Mouse (Mus musculus) embryonic facial prominence, embryonic 13.5 days (tissue): ENCODE measurements around the gene Ift52. TPM values are rescaled to one million over a fixed set of nuclear protein-coding genes. Genes with fewer than 3 reads are reported as not detected.

Source experiments
- ATAC-seq: fragments of 200-750 bp; cut with Nextera tagmentation; 2 replicates; pipeline ENCODE4 v1.8.0; 2017; ENCODE audit warnings: low read depth; ENCODE audit not compliant: insufficient number of reproducible peaks, insufficient read depth, low FRiP score, low TSS enrichment
- H3K27ac ChIP-seq: fragments of 300-500 bp; sonication (generic); 2 replicates; pipeline ENCODE4 v1.5.1; 2015; ENCODE audit warnings: moderate library complexity, mild to moderate bottlenecking, inconsistent platforms
- H3K27me3 ChIP-seq: fragments of 300-500 bp; sonication (generic); 2 replicates; pipeline ENCODE4 v1.6.1; 2015; ENCODE audit warnings: mild to moderate bottlenecking, inconsistent platforms
- H3K36me3 ChIP-seq: fragments of 300-500 bp; sonication (generic); 2 replicates; pipeline ENCODE4 v1.6.1; 2015; ENCODE audit warnings: mild to moderate bottlenecking, inconsistent platforms
- H3K4me1 ChIP-seq: fragments of 300-500 bp; sonication (generic); 2 replicates; pipeline ENCODE4 v1.6.1; 2015; ENCODE audit warnings: inconsistent platforms
- H3K4me2 ChIP-seq: fragments of 300-500 bp; sonication (generic); 2 replicates; pipeline ENCODE4 v1.6.1; 2015; ENCODE audit warnings: moderate library complexity, mild to moderate bottlenecking, inconsistent platforms
- H3K4me3 ChIP-seq: fragments of 300-500 bp; sonication (generic); 2 replicates; pipeline ENCODE4 v1.5.1; 2015; ENCODE audit warnings: mild to moderate bottlenecking, inconsistent platforms
- H3K9ac ChIP-seq: fragments of 300-500 bp; sonication (generic); 2 replicates; pipeline ENCODE4 v1.6.1; 2015; ENCODE audit warnings: mild to moderate bottlenecking, inconsistent platforms
- H3K9me3 ChIP-seq: fragments of 300-500 bp; sonication (generic); 2 replicates; pipeline ENCODE4 v1.6.1; 2016; ENCODE audit warnings: inconsistent platforms
- WGBS: fragments of 180-500 bp; shearing (Covaris S2); methylation state at CpG from one replicate; pipeline ENCODE4 v1.1.7; 2015; ENCODE audit warnings: mixed read lengths; 5-methylcytosine and 5-hydroxymethylcytosine counted together
- polyA plus RNA-seq: library from polyadenylated mRNA; unstranded; fragments of >200 nt; fragmentation: Nextera tagmentation; extraction: Ambion mirVana; gene quantifications from 2 replicates; pipeline ENCODE4 v1.2.1, GENCODE M21; 2015

Ift52 gene
- polyA plus RNA-seq, 1 experiment from 2014 or later: 57.0 TPM

GRCm38 (mm10) chr2:162987218-162987617 is 29.9 kb upstream of the Ift52 start, which contains the start of gene Sgk2:
Gene Sgk2 (plus strand): TSS chr2:162987330.
- Histone ChIP-seq H3K4me1 (no peaks in the 10 kb centered on the region), H3K27me3 (peaks cover 7% of the 10 kb centered on the region; the same call in 1 of the 2 replicates), H3K4me2 (no peak within 1 kb of the TSS), H3K9me3 (no peaks in the 10 kb centered on the region), H3K4me3 (no peak within 1 kb of the TSS), H3K9ac (no peak within 1 kb of the TSS), H3K27ac (no peak within 1 kb of the TSS), H3K36me3 (no peaks in the 10 kb centered on the region)
- no peak for ATAC-seq
- 58% methylated on average over 8 of the region's 8 CpGs for WGBS

GRCm38 (mm10) chr2:162988235-162988634 is 28.9 kb upstream of the Ift52 start:
- no peak overlapping the region for H3K4me2 ChIP-seq
- H3K27me3 ChIP-seq: peaks cover 7% of the 10 kb centered on the region; the same call in 1 of the 2 replicates
- H3K4me1 ChIP-seq: no peaks in the 10 kb centered on the region
- H3K9me3 ChIP-seq: no peaks in the 10 kb centered on the region
- no peak for ATAC-seq
- WGBS: 88% methylated on average over 4 of the region's 4 CpGs
- H3K36me3 ChIP-seq: no peaks in the 10 kb centered on the region
- H3K27ac ChIP-seq: no peak overlapping the region
- H3K9ac ChIP-seq: no peak overlapping the region
- no peak overlapping the region for H3K4me3 ChIP-seq

GRCm38 (mm10) chr2:162991394-162992083 is 25.6 kb upstream of the Ift52 start:
- no peak overlapping the region for H3K4me3 ChIP-seq
- no peaks in the 10 kb centered on the region for H3K9me3 ChIP-seq
- WGBS: 30% methylated on average over 6 of the region's 6 CpGs
- H3K27me3 ChIP-seq: peaks cover 6% of the 10 kb centered on the region; the same call in 1 of the 2 replicates
- H3K9ac ChIP-seq: no peak overlapping the region
- H3K4me1 ChIP-seq: no peaks in the 10 kb centered on the region
- H3K4me2 ChIP-seq: no peak overlapping the region
- ATAC-seq: peak; percentile 26; the same call in 1 of the 2 replicates
- no peak overlapping the region for H3K27ac ChIP-seq
- no peaks in the 10 kb centered on the region for H3K36me3 ChIP-seq

- H3K4me3 ChIP-seq: no peak overlapping the region
- H3K36me3 ChIP-seq: no peaks in the 10 kb centered on the region
- no peak overlapping the region for H3K9ac ChIP-seq
- H3K27me3 ChIP-seq: 0 out of 2 replicates have a peak, but pooled peaks cover 1% of the 10 kb centered on the region
- H3K4me2 ChIP-seq: no peak overlapping the region
- H3K9me3 ChIP-seq: no peaks in the 10 kb centered on the region
- H3K4me1 ChIP-seq: no peaks in the 10 kb centered on the region
- ATAC-seq: no peak
- H3K27ac ChIP-seq: no peak overlapping the region
These were observed 25.1 kb upstream of the Ift52 start for GRCm38 (mm10) chr2:162992084-162992437.

GRCm38 (mm10) chr2:162993881-162994616 is 23.1 kb upstream of the Ift52 start:
- no peak overlapping the region for H3K27ac ChIP-seq
- ATAC-seq: no peak
- WGBS: 81% methylated on average over 9 of the region's 9 CpGs

GRCm38 (mm10) chr2:162998528-162999230 is 18.5 kb upstream of the Ift52 start:
- Histone ChIP-seq H3K27me3 (no peaks in the 10 kb centered on the region), H3K9ac (no peak overlapping the region), H3K36me3 (no peaks in the 10 kb centered on the region), H3K27ac (no peak overlapping the region), H3K4me1 (peaks cover 3% of the 10 kb centered on the region; the same call in 1 of the 2 replicates), H3K4me3 (peak overlapping the region; percentile 23), H3K4me2 (peak overlapping the region; percentile 52), H3K9me3 (no peaks in the 10 kb centered on the region)
- ATAC-seq: 0 out of 2 replicates have a peak, but pooled peaks have one; percentile 45
- WGBS: 36% methylated on average over 18 of the region's 18 CpGs

More at GRCm38 (mm10) chr2:162993881-162994616, 23.1 kb upstream of the Ift52 start:
- no peaks in the 10 kb centered on the region for H3K9me3 ChIP-seq
- peaks cover 3% of the 10 kb centered on the region; the same call in 1 of the 2 replicates for H3K4me1 ChIP-seq
- H3K4me2 ChIP-seq: no peak overlapping the region
- no peak overlapping the region for H3K9ac ChIP-seq
- H3K27me3 ChIP-seq: no peaks in the 10 kb centered on the region
- H3K4me3 ChIP-seq: no peak overlapping the region
- H3K36me3 ChIP-seq: no peaks in the 10 kb centered on the region

GRCm38 (mm10) chr2:162999744-163000143 is 17.4 kb upstream of the Ift52 start:
- no peaks in the 10 kb centered on the region for H3K36me3 ChIP-seq

GRCm38 (mm10) chr2:163001071-163001470 is 16.1 kb upstream of the Ift52 start:
- no peak for ATAC-seq
- Histone ChIP-seq H3K4me1 (peaks cover 3% of the 10 kb centered on the region; the same call in 1 of the 2 replicates), H3K9me3 (no peaks in the 10 kb centered on the region), H3K27ac (no peak overlapping the region), H3K27me3 (no peaks in the 10 kb centered on the region), H3K36me3 (no peaks in the 10 kb centered on the region), H3K4me2 (no peak overlapping the region), H3K9ac (no peak overlapping the region), H3K4me3 (no peak overlapping the region)
- 96% methylated on average over 1 of the region's 1 CpGs for WGBS

More at GRCm38 (mm10) chr2:162999744-163000143, 17.4 kb upstream of the Ift52 start:
- no peaks in the 10 kb centered on the region for H3K9me3 ChIP-seq
- no peak overlapping the region for H3K27ac ChIP-seq
- no peak for ATAC-seq
- WGBS: 38% methylated on average over 3 of the region's 3 CpGs
- peaks cover 3% of the 10 kb centered on the region; the same call in 1 of the 2 replicates for H3K4me1 ChIP-seq
- no peak overlapping the region for H3K4me3 ChIP-seq
- H3K9ac ChIP-seq: no peak overlapping the region
- H3K4me2 ChIP-seq: no peak overlapping the region
- no peaks in the 10 kb centered on the region for H3K27me3 ChIP-seq

- WGBS: 73% methylated on average over 4 of the region's 4 CpGs
- H3K4me3 ChIP-seq: no peak overlapping the region
- no peaks in the 10 kb centered on the region for H3K9me3 ChIP-seq
- no peak for ATAC-seq
- no peak overlapping the region for H3K27ac ChIP-seq
- H3K4me2 ChIP-seq: no peak overlapping the region
- H3K4me1 ChIP-seq: no peaks in the 10 kb centered on the region
- H3K9ac ChIP-seq: no peak overlapping the region
- H3K27me3 ChIP-seq: no peaks in the 10 kb centered on the region
- no peaks in the 10 kb centered on the region for H3K36me3 ChIP-seq
These were observed 9.9 kb upstream of the Ift52 start for GRCm38 (mm10) chr2:163007299-163007698.

GRCm38 (mm10) chr2:163031289-163031688 is 14.1 kb downstream of the Ift52 start:
- Histone ChIP-seq H3K4me3 (no peak overlapping the region), H3K36me3 (peaks cover 89% of the 10 kb centered on the region), H3K27me3 (no peaks in the 10 kb centered on the region), H3K4me1 (no peaks in the 10 kb centered on the region), H3K9me3 (no peaks in the 10 kb centered on the region), H3K4me2 (no peak overlapping the region), H3K9ac (no peak overlapping the region), H3K27ac (no peak overlapping the region)
- no peak for ATAC-seq
- 92% methylated on average over 5 of the region's 5 CpGs for WGBS

GRCm38 (mm10) chr2:163031757-163032156 is 14.6 kb downstream of the Ift52 start:
- ATAC-seq: no peak
- Histone ChIP-seq H3K27ac (no peak overlapping the region), H3K9ac (no peak overlapping the region), H3K9me3 (no peaks in the 10 kb centered on the region), H3K4me3 (no peak overlapping the region), H3K4me1 (no peaks in the 10 kb centered on the region), H3K4me2 (no peak overlapping the region), H3K36me3 (peaks cover 89% of the 10 kb centered on the region), H3K27me3 (no peaks in the 10 kb centered on the region)
- WGBS: 76% methylated on average over 2 of the region's 2 CpGs
